Mouse (Mus musculus) spleen, adult 12 weeks (tissue): ENCODE results near the gene Tshz2.

Experiments used
- DNase-seq: peaks from one replicate; pipeline ENCODE4 v3.0.0; 2022; ENCODE audit warnings: low spot score

Tshz2 gene

DNA sequence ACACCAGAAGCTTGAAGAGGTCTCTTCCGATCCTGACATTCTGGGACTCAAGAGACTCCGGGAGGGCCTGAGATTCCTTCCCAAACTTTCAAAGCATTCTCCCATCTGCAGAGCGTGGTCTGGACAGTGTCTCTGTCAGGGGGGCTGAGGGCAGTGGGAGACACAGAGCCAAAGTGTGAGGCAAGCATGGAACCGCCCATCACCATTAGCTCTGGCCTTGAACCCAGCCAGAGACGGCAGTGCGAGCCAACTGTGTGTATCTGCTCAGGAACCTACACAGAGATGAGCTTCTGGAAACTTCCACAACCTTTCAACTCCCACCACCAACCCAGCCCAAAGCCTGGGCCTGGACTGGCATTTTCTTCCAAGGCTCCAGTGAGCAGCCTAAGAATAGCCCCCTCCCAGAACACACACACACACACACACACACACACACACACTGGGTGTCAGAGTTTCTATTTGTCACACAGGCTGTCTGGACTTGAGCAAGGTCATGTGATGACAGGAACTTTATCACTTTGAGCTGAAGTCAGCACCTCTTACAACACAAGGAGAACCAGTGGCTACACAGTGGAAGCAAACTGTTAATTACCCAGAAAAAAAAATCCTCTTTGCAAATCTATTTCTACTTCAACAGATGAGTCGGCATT lies 67.2 kb downstream of the Tshz2 start:
- no peak for DNase-seq

- DNase-seq: no peak
Observed at GRCm38 (mm10) chr2:169702725-169703486, 70.1 kb downstream of the Tshz2 start.

DNA sequence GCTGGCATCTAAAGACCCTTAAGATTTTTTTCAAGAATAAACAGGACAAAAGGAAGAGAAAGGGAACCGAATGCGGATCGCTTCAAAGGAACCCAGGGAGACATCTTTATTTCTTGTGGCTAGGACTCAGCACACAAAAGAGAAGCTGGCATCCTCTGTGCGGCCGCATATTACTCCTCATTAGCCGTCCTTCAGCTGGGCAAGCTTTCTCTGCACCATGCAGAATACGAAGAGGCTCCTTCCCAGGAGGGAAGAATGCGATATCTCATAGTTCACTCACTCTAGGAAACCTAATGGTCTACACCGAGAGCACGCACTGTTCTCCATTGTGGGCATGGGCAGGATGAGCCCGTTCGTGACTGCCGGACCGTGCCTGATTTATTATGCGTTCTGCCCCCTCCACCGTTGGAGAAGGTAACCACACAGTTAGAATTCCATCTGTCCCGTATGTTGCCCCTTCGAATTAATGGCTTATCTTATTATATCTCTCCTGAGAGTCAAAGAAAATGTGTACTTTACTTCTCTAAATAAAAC lies 89.0 kb downstream of the Tshz2 start:
- no peak for DNase-seq

- DNase-seq: no peak
Observed at GRCm38 (mm10) chr2:169722341-169722740, 89.5 kb downstream of the Tshz2 start.

- no peak for DNase-seq
Observed at GRCm38 (mm10) chr2:169723645-169724462, 91.0 kb downstream of the Tshz2 start.

DNA sequence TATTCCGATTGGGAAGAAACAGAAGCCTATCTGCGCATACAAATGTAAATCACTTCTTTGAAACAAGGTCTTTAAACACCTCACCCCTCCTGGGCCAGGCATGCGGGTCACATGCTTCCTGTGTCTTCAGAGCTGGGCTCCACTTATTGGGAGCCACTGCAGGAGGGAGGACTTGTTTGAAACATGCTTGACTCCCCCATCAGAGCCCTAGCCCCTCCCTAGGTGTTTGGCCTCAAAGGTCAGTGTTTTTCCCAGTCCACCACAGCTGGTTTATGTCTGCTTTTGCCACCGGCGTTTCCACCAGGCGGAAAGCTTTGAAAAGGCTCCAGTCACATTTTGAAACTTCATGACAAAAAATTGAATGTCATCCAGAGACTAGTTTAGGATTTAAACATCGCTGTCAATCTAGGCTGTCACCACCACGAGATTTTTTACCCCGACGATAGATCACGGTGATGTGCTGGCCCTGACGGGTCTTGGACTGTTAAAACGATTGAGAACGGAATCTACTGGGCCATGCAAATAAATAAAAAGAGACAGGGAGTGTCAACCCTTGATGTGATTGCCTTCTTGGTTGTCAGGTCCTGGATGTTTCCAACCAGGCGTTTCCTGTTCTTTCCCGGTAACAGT lies 96.0 kb downstream of the Tshz2 start:
- DNase-seq: no peak

DNA sequence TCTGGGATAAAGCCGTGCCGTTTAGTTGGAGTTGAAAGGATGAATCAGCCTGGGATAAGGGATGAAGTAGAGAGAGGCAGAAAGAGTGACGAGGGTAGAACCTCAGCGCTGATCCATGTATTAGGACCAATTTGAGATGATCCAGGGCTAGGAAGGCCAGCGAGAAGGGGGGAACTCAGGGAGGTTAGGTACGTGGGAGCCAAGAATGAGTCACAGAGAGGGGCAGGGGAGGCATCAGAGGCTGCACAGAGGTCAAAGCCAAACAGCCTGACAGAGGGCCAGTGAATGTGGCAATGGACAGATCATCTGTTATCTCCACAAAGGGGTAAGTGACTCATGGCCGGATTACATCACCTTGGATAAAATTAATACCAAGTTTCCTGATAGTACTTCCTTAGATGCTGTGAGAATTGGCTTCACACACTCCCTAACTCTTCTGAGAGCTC lies 97.8 kb downstream of the Tshz2 start:
- no peak for DNase-seq

DNA sequence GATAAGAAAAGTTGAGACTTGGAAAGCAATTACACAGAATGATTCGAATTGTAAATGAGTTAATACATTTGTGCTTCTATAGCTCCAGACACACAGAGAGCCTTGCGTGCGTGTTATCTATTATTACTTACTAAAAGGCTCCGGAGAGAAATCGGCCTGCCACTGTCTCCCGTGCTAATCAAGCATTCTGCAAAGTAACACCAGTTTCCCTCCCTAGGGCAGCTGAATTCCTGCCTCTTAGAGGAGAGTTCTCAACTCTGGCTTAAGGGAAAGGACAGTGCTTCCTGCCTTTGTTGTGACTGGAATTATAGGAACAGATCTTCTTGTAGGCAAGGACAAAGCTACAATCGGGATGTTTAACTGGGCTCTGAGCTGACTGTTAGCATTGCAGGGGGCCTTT lies 101.2 kb downstream of the Tshz2 start:
- no peak for DNase-seq

- DNase-seq: no peak
Observed at GRCm38 (mm10) chr2:169735475-169736406, 102.9 kb downstream of the Tshz2 start.

GRCm38 (mm10) chr2:169740996-169741395 lies 108.2 kb downstream of the Tshz2 start:
- no peak for DNase-seq

GRCm38 (mm10) chr2:169742791-169743190 lies 110.0 kb downstream of the Tshz2 start:
- DNase-seq: no peak

DNA sequence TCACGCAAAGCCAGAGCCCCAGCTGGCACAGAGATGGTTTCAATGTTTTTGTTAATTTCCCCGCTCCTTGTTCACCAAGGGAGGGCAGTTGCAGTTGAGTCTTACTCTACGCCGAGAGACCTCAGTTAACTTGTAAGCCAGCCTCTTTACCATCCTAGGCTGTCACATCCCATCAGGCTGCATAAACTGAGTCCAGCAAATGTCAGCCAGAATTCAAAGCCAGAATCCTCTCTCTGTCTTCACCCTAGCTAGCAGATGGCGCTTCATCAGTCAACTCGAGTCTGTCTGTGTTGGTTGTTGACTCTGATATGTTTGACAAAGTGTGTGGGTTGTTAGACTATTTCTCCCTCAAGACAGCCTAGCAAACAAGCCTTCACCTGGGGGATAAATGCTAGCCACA lies 110.5 kb downstream of the Tshz2 start:
- no peak for DNase-seq

GRCm38 (mm10) chr2:169743910-169744309 lies 111.1 kb downstream of the Tshz2 start:
- no peak for DNase-seq

- no peak for DNase-seq
Observed at GRCm38 (mm10) chr2:169747114-169747642, 114.4 kb downstream of the Tshz2 start.

- no peak for DNase-seq
Observed at GRCm38 (mm10) chr2:169749331-169749945, 116.6 kb downstream of the Tshz2 start.

DNA sequence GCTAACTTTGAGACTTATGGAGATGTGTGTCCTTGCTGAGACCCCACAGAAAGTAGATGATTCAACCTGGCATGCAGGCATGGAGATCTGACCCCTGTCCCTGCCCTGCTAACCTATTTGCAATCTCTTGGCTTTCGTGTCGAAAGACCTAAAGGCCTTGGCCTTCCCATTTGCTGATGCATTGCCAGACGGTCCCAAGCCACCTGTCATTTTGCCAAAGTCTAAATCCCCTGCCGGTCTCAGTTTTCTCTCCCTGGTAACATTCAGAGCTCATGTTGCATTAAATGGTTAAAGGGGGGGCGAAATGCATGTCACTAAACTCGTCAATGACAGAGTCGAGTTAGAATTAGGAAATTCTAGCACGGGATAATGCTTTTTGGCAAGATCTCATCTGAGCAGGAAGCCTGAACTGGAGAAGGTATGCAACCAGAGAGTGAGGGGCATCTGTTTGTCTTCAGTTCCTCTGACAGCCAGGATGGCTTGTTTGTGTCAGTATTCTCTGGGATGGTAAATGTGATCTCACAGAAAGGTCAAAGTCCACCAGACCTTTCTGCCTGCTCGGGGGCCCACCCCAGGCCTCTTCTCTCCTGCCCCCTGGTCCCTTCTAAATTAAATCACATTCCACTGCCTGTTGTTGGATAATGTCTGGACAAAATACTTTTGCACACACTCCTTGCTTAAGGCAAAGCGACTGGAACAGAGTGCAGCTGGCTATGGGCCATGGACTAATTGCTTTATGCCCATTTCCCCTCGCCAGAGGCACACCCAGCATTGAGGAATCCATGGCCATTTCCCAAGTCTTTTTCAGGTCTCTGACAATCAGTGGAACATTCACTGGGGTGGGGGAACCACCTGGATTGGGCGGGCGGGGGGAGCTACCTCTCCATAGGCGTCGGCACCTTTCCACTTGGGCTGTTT lies 118.0 kb downstream of the Tshz2 start:
- DNase-seq: no peak

DNA sequence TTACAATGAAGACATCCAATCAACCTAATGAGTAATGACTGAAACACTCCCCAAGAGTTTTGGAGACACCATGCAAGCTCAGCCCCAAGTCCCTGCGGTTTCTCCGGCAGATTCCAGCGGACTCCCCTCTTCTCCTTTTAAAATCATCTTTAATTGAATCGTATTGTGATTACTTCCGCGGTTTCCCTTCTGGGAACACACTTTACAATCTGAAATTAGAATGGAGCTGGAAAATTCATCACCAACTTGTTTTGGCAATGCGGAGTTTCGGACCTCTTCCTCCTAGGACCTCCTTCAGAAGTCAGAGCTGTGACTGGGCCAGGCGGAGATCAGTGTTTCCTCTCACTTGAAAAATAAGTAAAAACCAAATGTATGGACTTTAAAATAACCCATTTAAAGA lies 119.3 kb downstream of the Tshz2 start:
- DNase-seq: no peak

- no peak for DNase-seq
Observed at GRCm38 (mm10) chr2:169753432-169753831, 120.6 kb downstream of the Tshz2 start.

DNA sequence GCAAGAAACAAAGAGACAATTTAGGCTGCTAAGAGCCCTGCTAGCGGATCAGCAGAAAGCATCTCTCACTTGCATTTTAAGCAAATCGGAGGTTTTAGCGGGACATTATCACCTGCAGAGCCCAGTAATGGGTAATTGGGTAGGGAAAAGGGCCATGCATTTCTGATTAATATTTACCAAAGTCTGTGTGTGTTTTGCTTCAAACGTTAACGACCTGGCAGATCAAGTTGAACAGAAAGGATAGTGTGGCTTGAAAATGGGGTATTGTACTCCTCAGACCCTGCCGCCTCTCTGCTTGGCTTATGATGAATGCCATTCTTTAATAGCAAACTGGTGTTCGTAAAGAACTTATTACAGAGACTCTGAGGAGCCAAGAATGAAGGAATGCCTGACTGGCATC lies 122.3 kb downstream of the Tshz2 start:
- no peak for DNase-seq
